Mouse (Mus musculus): Measurements from ENCODE around the gene Pkd1. TPM values are rescaled to one million over a fixed set of nuclear protein-coding genes. Genes with fewer than 3 reads are reported as not detected.

Pkd1 gene
- total and polyA plus RNA-seq, 2 experiments from 2014 or later: 16.0 to 87.9 TPM

- Histone ChIP-seq H3K4me1 (ENCODE audit: insufficient read depth, low read length) (no peaks in the 10 kb centered on the region), H3K4me3 (ENCODE audit: low read length) (no peak overlapping the region), H3K9ac (replicated peaks; ENCODE audit: low read length) (no peak overlapping the region), H3K4me2 (ENCODE audit: low read depth, low read length) (no peak overlapping the region), H3K36me3 (ENCODE audit: insufficient read depth, low read length) (peaks cover 84% of the 10 kb centered on the region), H3K27me3 (ENCODE audit: insufficient read depth, low read length) (no peaks in the 10 kb centered on the region), H3K9me3 (ENCODE audit: low read length) (no peaks in the 10 kb centered on the region), H3K27ac (no peak overlapping the region)
- no peak for DNase-seq (ENCODE audit: low spot score)
- no peak for TF ChIP-seq CTCF (IDR thresholded peaks at IDR 0.05; ENCODE audit: low read depth)
- ATAC-seq: no peak
- 89% methylated on average over 5 of the region's 5 CpGs for WGBS
Observed at GRCm38 (mm10) chr17:24593248-24593647, 43.6 kb downstream of the Pkd1 start.

DNA sequence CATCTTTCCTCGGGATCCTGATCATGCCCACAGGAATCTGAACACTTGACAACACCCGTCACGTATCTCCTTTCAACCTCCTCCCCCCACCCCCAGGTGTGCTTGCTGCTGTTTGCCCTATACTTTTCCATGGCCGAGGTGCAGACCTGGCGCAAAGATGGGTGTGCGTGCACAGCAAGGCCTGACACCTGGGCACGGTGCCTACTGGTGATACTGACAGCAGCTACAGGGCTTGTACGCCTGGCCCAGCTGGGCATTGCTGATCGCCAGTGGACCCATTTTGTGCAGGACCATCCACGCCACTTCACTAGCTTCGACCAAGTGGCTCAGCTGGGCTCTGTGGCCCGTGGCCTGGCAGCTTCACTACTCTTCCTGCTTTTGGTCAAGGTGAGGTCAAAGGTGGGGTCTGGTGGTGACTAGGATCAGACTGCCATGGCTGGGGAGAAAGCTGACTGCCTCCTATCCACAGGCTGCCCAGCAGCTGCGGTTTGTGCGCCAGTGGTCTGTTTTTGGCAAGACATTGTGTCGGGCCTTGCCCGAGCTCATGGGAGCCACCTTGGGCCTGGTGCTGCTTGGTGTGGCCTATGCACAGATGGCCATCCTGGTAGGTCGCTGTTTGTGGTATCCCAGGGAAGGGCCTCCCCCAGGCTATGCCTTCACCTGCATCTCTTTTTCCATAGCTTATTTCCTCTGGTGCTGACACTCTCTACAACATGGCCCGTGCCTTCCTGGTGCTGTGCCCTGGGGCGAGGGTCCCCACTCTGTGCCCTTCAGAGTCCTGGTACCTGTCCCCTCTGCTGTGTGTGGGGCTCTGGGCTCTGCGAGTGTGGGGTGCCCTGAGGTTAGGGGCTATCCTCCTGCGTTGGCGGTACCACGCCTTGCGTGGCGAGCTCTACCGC, 44.6 kb downstream of the Pkd1 start:
- H3K9me3 ChIP-seq (ENCODE audit: low read length): no peaks in the 10 kb centered on the region
- no peak overlapping the region for H3K9ac ChIP-seq (replicated peaks; ENCODE audit: low read length)
- no peak for DNase-seq (ENCODE audit: low spot score)
- 91% methylated on average over 26 of the region's 26 CpGs for WGBS
- H3K4me2 ChIP-seq (ENCODE audit: low read depth, low read length): no peak overlapping the region
- ATAC-seq: no peak
- no peaks in the 10 kb centered on the region for H3K4me1 ChIP-seq (ENCODE audit: insufficient read depth, low read length)
- TF ChIP-seq CTCF (IDR thresholded peaks at IDR 0.05; ENCODE audit: low read depth): no peak
- no peak overlapping the region; the same call in 1 of the 2 replicates for H3K27ac ChIP-seq
- no peak overlapping the region for H3K4me3 ChIP-seq (ENCODE audit: low read length)
- H3K36me3 ChIP-seq (ENCODE audit: insufficient read depth, low read length): peaks cover 92% of the 10 kb centered on the region
- no peaks in the 10 kb centered on the region for H3K27me3 ChIP-seq (ENCODE audit: insufficient read depth, low read length)

- H3K27ac ChIP-seq: peak overlapping the region; percentile 45
Observed at GRCm38 (mm10) chr17:24595126-24596072, 45.8 kb downstream of the Pkd1 start.

DNA sequence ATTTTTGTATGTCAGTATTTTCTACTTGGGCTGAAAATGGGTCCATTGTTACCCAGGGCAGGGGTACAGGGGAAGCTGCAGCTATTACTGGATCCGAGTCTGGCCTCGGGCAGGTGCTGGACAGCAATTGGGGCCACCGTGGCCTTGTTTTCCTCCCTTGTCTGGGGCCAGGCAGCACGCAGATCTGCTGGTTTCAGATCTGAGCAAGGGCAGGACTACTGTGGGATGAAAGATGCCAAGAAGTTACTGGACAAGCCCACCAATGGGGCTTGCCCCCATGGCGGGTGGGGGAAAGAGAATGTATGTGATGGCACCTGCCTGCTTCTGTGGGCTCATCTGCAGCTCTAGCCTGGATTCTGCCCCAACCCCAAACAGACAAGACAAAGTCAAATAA, 46.4 kb downstream of the Pkd1 start:
- WGBS: 83% methylated on average over 5 of the region's 5 CpGs
- H3K4me3 ChIP-seq (ENCODE audit: low read length): no peak overlapping the region
- no peak overlapping the region for H3K9ac ChIP-seq (replicated peaks; ENCODE audit: low read length)
- no peaks in the 10 kb centered on the region for H3K9me3 ChIP-seq (ENCODE audit: low read length)
- DNase-seq (ENCODE audit: low spot score): no peak
- no peaks in the 10 kb centered on the region for H3K4me1 ChIP-seq (ENCODE audit: insufficient read depth, low read length)
- no peak for ATAC-seq
- no peaks in the 10 kb centered on the region for H3K27me3 ChIP-seq (ENCODE audit: insufficient read depth, low read length)
- peaks cover 87% of the 10 kb centered on the region for H3K36me3 ChIP-seq (ENCODE audit: insufficient read depth, low read length)
- no peak overlapping the region for H3K4me2 ChIP-seq (ENCODE audit: low read depth, low read length)
- peak overlapping the region; percentile 20; the same call in 1 of the 2 replicates for H3K27ac ChIP-seq
- TF ChIP-seq CTCF (IDR thresholded peaks at IDR 0.05; ENCODE audit: low read depth): no peak

More at GRCm38 (mm10) chr17:24595126-24596072, 45.8 kb downstream of the Pkd1 start:
- no peak overlapping the region for H3K4me3 ChIP-seq (ENCODE audit: low read length)
- H3K4me1 ChIP-seq (ENCODE audit: insufficient read depth, low read length): no peaks in the 10 kb centered on the region
- H3K9ac ChIP-seq (replicated peaks; ENCODE audit: low read length): no peak overlapping the region
- no peak overlapping the region for H3K4me2 ChIP-seq (ENCODE audit: low read depth, low read length)
- H3K36me3 ChIP-seq (ENCODE audit: insufficient read depth, low read length): peaks cover 89% of the 10 kb centered on the region
- peak; percentile 51 for TF ChIP-seq CTCF (IDR thresholded peaks at IDR 0.05; ENCODE audit: low read depth)
- ATAC-seq (peak; percentile 50; the same call in 1 of the 2 replicates), DNase-seq (ENCODE audit: low spot score) (peak; percentile 33)
- H3K27me3 ChIP-seq (ENCODE audit: insufficient read depth, low read length): no peaks in the 10 kb centered on the region
- 58% methylated on average over 17 of the region's 17 CpGs for WGBS
- H3K9me3 ChIP-seq (ENCODE audit: low read length): no peaks in the 10 kb centered on the region

DNA sequence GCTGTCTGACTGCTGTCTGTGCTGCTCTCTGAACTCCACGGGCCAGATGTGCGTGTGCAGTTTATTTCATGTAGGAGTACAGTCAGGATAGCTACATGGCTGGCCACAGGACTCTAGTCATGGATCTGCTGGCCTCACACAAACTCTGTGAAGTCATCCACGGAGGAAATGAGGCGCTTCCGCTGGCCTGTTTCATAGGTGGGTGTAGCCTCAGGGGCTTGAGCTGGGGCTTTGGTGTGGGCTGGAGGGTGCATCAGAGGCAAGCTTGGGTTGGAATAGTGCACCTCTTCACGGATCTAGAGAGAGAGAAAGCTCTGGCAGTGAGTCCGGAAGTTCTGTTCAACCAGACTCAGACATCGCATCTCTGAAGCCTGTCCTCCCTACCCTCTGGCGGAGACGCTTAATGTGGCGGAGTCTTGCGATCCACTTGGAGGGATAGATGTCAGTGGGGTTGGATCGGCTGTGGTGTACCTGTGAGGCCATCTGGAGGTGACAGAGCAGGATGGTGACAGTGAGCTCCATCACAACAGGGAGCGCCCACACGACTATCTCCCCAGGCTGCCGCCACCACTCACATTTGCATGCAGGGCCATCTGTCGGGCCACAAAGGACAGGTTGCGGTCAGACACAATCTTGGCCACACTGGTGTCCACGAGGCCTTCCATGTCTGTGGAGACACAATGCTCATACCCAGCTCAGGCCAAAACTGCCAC, 47.0 kb downstream of the Pkd1 start:
- H3K27ac ChIP-seq: 0 out of 2 replicates have a peak overlapping the region, but pooled peaks have one; percentile 20
- H3K27me3 ChIP-seq (ENCODE audit: insufficient read depth, low read length): no peaks in the 10 kb centered on the region
- no peak overlapping the region for H3K4me3 ChIP-seq (ENCODE audit: low read length)
- ATAC-seq (no peak), DNase-seq (ENCODE audit: low spot score) (no peak)
- H3K9me3 ChIP-seq (ENCODE audit: low read length): no peaks in the 10 kb centered on the region
- H3K4me1 ChIP-seq (ENCODE audit: insufficient read depth, low read length): no peaks in the 10 kb centered on the region
- no peak overlapping the region for H3K9ac ChIP-seq (replicated peaks; ENCODE audit: low read length)
- WGBS: 79% methylated on average over 19 of the region's 19 CpGs
- H3K36me3 ChIP-seq (ENCODE audit: insufficient read depth, low read length): peaks cover 87% of the 10 kb centered on the region
- TF ChIP-seq CTCF (IDR thresholded peaks at IDR 0.05; ENCODE audit: low read depth): no peak
- no peak overlapping the region for H3K4me2 ChIP-seq (ENCODE audit: low read depth, low read length)

- no peak for ATAC-seq
- Histone ChIP-seq H3K4me3 (ENCODE audit: low read length) (no peak overlapping the region), H3K27ac (no peak overlapping the region), H3K9me3 (ENCODE audit: low read length) (no peaks in the 10 kb centered on the region), H3K9ac (replicated peaks; ENCODE audit: low read length) (no peak overlapping the region), H3K27me3 (ENCODE audit: insufficient read depth, low read length) (no peaks in the 10 kb centered on the region), H3K4me1 (ENCODE audit: insufficient read depth, low read length) (no peaks in the 10 kb centered on the region), H3K36me3 (ENCODE audit: insufficient read depth, low read length) (peaks cover 88% of the 10 kb centered on the region), H3K4me2 (ENCODE audit: low read depth, low read length) (no peak overlapping the region)
- WGBS: 95% methylated on average over 3 of the region's 3 CpGs
- no peak for DNase-seq (ENCODE audit: low spot score)
- no peak for TF ChIP-seq CTCF (IDR thresholded peaks at IDR 0.05; ENCODE audit: low read depth)
Observed at GRCm38 (mm10) chr17:24597989-24598388, 48.4 kb downstream of the Pkd1 start.
